Mouse (Mus musculus) heart, embryonic 10.5 days (tissue): Measurements from ENCODE around the gene Lefty1. TPM values are rescaled to one million over a fixed set of nuclear protein-coding genes. Genes with fewer than 3 reads are reported as not detected.

Source experiments
- DNase-seq: peaks from one replicate; pipeline ENCODE4 v3.0.0-alpha.2; 2017; ENCODE audit warnings: low spot score
- H3K27ac ChIP-seq: fragments of 300-500 bp; sonication (generic); 2 replicates; pipeline ENCODE4 v1.5.1; 2016; ENCODE audit warnings: mild to moderate bottlenecking
- H3K27me3 ChIP-seq: fragments of 300-500 bp; sonication (generic); 2 replicates; pipeline ENCODE4 v1.6.1; 2016; ENCODE audit warnings: mild to moderate bottlenecking; ENCODE audit not compliant: poor library complexity, insufficient read depth, severe bottlenecking
- H3K36me3 ChIP-seq: fragments of 300-500 bp; sonication (generic); 2 replicates; pipeline ENCODE4 v1.6.1; 2016; ENCODE audit warnings: mild to moderate bottlenecking, moderate library complexity
- H3K4me1 ChIP-seq: fragments of 300-500 bp; sonication (generic); 2 replicates; pipeline ENCODE4 v1.6.1; 2016; ENCODE audit warnings: mild to moderate bottlenecking
- H3K4me3 ChIP-seq: fragments of 300-500 bp; sonication (generic); 2 replicates; pipeline ENCODE4 v1.5.1; 2016; ENCODE audit warnings: mild to moderate bottlenecking, moderate library complexity
- H3K9me3 ChIP-seq: fragments of 300-500 bp; sonication (generic); 2 replicates; pipeline ENCODE4 v1.6.1; 2016; ENCODE audit warnings: mild to moderate bottlenecking, moderate library complexity
- WGBS: fragments of 180-500 bp; shearing (Covaris S2); methylation state at CpG from one replicate; pipeline ENCODE4 v1.1.7; 2016; 5-methylcytosine and 5-hydroxymethylcytosine counted together
- polyA plus RNA-seq: library from polyadenylated mRNA; unstranded; fragments of >200 nt; fragmentation: Nextera tagmentation; extraction: Ambion mirVana; gene quantifications from 2 replicates; pipeline ENCODE4 v1.2.1, GENCODE M21; 2016

Gene Lefty1
- polyA plus RNA-seq, 1 experiment from 2014 or later: 0.89 TPM

DNA sequence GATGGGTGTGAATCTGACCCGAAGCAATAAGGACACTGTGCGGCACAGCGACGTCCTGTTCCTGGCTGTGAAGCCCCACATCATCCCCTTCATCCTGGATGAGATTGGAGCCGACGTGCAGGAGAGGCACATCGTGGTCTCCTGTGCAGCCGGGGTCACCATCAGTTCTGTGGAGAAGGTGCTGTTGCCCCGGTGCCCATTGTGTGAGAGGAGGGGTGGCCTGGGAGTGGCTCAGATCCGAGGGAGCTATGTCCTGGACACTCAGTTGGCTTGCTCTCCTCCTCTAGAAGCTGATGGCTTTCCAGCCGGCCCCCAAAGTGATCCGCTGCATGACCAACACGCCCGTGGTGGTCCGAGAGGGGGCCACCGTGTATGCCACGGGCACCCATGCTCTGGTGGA lies 28.9 kb upstream of the Lefty1 start:
- 90% methylated on average over 17 of the region's 17 CpGs for WGBS
- H3K36me3 ChIP-seq: peaks cover 32% of the 10 kb centered on the region
- H3K4me3 ChIP-seq: peak overlapping the region; percentile 73; the same call in 1 of the 2 replicates
- H3K27me3 ChIP-seq: no peaks in the 10 kb centered on the region
- DNase-seq: no peak
- H3K27ac ChIP-seq: 0 out of 2 replicates have a peak overlapping the region, but pooled peaks have one; percentile 23
- H3K4me1 ChIP-seq: peaks cover 26% of the 10 kb centered on the region
- no peaks in the 10 kb centered on the region for H3K9me3 ChIP-seq

DNA sequence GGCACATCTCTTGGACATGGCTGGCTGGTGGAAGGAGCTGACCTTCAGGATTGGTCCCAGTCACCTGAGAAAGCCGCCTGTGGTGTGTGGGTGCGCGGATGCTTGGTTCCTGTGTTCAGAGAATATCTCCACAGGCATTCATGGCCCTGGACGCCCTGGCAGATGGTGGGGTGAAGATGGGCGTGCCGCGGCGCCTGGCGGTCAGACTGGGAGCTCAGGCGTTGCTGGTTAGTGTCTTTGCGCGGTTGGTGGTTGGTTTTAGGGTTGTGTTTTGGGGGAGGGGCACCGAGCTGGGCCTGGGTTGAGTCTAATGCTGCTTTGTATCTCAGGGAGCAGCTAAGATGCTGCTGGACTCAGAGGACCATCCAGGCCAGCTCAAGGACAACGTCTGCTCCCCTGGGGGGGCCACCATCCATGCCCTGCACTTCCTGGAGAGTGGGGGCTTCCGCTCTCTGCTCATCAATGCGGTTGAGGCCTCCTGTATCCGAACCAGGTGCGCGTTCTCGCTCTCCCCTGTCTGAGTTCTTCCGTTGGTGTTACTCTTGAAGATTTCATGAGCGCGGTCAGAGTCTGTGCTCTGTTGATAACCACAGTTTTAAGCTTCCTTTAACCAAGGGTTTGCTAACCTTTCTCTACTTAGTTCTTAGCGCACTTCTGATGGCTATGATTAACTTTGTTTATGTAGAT lies 28.2 kb upstream of the Lefty1 start:
- no peak for DNase-seq
- H3K27me3 ChIP-seq: no peaks in the 10 kb centered on the region
- no peaks in the 10 kb centered on the region for H3K9me3 ChIP-seq
- H3K4me3 ChIP-seq: 0 out of 2 replicates have a peak overlapping the region, but pooled peaks have one; percentile 73
- H3K4me1 ChIP-seq: peaks cover 26% of the 10 kb centered on the region
- peaks cover 32% of the 10 kb centered on the region for H3K36me3 ChIP-seq
- 85% methylated on average over 24 of the region's 24 CpGs for WGBS
- 0 out of 2 replicates have a peak overlapping the region, but pooled peaks have one; percentile 23 for H3K27ac ChIP-seq

DNA sequence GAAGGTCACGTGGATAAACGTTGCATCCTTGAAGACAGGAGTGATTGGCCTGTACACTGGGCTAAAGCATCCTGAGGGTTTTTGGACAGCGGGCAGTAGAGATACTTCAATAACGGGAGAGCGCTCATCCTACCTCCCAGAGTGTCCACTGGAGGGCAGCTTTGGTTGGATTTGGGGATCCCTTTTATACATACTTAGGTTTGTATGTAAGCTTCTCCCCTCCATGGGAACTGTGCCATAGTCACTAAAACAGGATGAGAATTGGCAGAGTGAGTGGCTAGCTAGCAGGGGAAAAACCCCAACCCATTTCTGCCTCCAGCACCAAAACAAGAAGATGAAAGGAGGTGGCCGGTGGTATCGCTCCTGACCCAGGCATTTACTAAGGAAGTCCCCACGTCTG lies 23.7 kb upstream of the Lefty1 start:
- DNase-seq: no peak

DNA sequence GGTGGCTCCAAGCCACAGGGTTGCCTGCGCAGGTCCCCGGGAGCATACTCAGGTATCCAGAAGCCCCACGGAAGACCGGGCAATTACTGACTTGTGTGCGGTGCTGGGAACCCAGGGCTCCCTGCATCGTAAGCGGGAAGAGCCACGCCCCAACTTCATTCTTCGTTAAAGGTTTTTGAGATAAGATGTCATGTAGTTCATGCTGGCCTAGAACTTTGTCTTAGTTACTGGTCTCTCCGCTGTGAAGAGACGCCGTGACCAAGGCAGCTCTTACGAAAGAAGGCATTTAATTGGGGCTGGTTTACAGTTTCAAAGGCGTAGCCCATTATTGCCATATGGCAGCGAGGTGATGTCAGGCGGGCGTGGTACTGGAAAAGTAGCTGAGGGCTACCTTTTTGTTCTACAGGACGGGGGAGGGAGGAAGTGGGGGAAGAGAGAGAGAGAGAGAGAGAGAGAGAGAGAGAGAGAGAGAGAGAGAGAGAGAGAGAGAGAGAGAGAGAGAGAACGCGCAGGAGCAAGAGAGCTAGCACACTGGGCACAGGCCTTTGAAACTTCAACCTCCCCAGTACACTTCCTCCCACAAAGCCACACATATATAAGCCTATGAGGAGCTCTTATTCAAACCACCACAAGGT lies 23.1 kb upstream of the Lefty1 start:
- Histone ChIP-seq H3K4me1 (peaks cover 8% of the 10 kb centered on the region; the same call in 1 of the 2 replicates), H3K27me3 (no peaks in the 10 kb centered on the region), H3K36me3 (peaks cover 22% of the 10 kb centered on the region), H3K9me3 (no peaks in the 10 kb centered on the region), H3K4me3 (peak overlapping the region; percentile 19; the same call in 1 of the 2 replicates), H3K27ac (no peak overlapping the region)
- WGBS: 45% methylated on average over 20 of the region's 20 CpGs
- no peak for DNase-seq

More for the DNA sequence above, 23.7 kb upstream of the Lefty1 start:
- whole genome bisulfite sequencing: 41% methylated on average over 8 of the region's 8 CpGs
- Histone ChIP-seq H3K4me1 (peaks cover 14% of the 10 kb centered on the region; the same call in 1 of the 2 replicates), H3K9me3 (no peaks in the 10 kb centered on the region), H3K4me3 (peak overlapping the region; percentile 19; the same call in 1 of the 2 replicates), H3K27ac (no peak overlapping the region), H3K36me3 (peaks cover 29% of the 10 kb centered on the region), H3K27me3 (no peaks in the 10 kb centered on the region)

- Histone ChIP-seq H3K4me3 (no peak overlapping the region), H3K9me3 (no peaks in the 10 kb centered on the region), H3K27me3 (no peaks in the 10 kb centered on the region), H3K27ac (no peak overlapping the region), H3K36me3 (peaks cover 12% of the 10 kb centered on the region), H3K4me1 (peaks cover 7% of the 10 kb centered on the region; the same call in 1 of the 2 replicates)
- WGBS: 86% methylated on average over 5 of the region's 5 CpGs
- DNase-seq: no peak
These were observed 22.0 kb upstream of the Lefty1 start for GRCm38 (mm10) chr1:180912792-180913191.

DNA sequence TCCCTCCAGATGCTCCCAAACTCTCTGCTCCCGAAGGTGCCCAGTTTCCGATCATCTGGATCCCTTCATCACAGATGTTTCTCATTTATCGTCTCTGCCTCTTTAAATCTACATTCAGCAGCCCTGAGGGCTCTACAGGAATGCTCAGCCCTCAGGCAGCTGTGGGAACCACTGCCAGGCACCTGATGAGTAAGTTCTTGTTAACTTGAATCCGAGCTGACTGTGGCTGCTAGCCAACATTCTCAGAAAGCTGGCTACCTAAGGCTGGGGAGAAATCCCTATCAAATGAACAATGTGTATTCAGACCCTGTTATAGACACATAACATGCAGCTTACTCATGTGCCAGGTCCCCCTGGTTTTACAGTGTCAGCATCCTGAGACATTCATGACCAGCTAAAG lies 21.0 kb upstream of the Lefty1 start:
- peaks cover 2% of the 10 kb centered on the region; the same call in 1 of the 2 replicates for H3K36me3 ChIP-seq
- 62% methylated on average over 4 of the region's 4 CpGs for WGBS
- H3K4me3 ChIP-seq: no peak overlapping the region
- no peaks in the 10 kb centered on the region for H3K9me3 ChIP-seq
- peaks cover 3% of the 10 kb centered on the region; the same call in 1 of the 2 replicates for H3K4me1 ChIP-seq
- H3K27me3 ChIP-seq: no peaks in the 10 kb centered on the region
- no peak overlapping the region for H3K27ac ChIP-seq
- DNase-seq: no peak

GRCm38 (mm10) chr1:180916425-180916824 lies 18.4 kb upstream of the Lefty1 start:
- H3K4me1 ChIP-seq: peaks cover 12% of the 10 kb centered on the region
- WGBS: 85% methylated on average over 11 of the region's 11 CpGs
- H3K36me3 ChIP-seq: no peaks in the 10 kb centered on the region
- no peaks in the 10 kb centered on the region for H3K9me3 ChIP-seq
- no peak overlapping the region for H3K4me3 ChIP-seq
- no peak overlapping the region for H3K27ac ChIP-seq
- no peak for DNase-seq
- peaks cover 8% of the 10 kb centered on the region; the same call in 1 of the 2 replicates for H3K27me3 ChIP-seq

GRCm38 (mm10) chr1:180917053-180917452 lies 17.8 kb upstream of the Lefty1 start:
- Histone ChIP-seq H3K4me3 (no peak overlapping the region), H3K27ac (no peak overlapping the region), H3K4me1 (peaks cover 12% of the 10 kb centered on the region), H3K9me3 (no peaks in the 10 kb centered on the region), H3K27me3 (peaks cover 8% of the 10 kb centered on the region; the same call in 1 of the 2 replicates), H3K36me3 (no peaks in the 10 kb centered on the region)
- DNase-seq: no peak
- 43% methylated on average over 1 of the region's 1 CpGs for WGBS

DNA sequence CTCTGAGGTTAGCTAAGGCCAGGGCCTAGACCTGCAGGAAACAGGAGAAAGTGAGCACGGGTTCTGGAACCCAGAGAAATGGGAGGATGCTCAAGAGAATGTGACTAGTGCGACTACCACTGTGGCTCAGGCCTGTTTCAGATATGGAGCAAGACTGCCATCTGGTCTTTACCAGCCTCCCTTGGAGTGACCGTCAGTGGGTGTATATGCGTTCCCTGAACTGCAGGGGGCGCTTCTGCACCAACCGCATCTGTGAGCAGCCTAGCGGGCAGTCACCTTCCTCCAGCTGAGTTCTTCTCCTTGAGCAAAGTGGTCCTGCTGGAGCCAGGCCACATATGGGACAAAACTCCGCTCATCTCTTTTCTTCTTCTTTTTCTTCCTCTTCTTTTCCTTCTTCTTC lies 15.1 kb upstream of the Lefty1 start:
- no peaks in the 10 kb centered on the region for H3K36me3 ChIP-seq
- no peak overlapping the region for H3K27ac ChIP-seq
- WGBS: 33% methylated on average over 8 of the region's 8 CpGs
- no peaks in the 10 kb centered on the region for H3K9me3 ChIP-seq
- DNase-seq: peak; percentile 89
- H3K27me3 ChIP-seq: peaks cover 8% of the 10 kb centered on the region; the same call in 1 of the 2 replicates
- peaks cover 8% of the 10 kb centered on the region; the same call in 1 of the 2 replicates for H3K4me1 ChIP-seq
- no peak overlapping the region for H3K4me3 ChIP-seq

GRCm38 (mm10) chr1:180922273-180923048 lies 12.4 kb upstream of the Lefty1 start:
- Histone ChIP-seq H3K27ac (no peak overlapping the region), H3K9me3 (no peaks in the 10 kb centered on the region), H3K4me1 (peaks cover 8% of the 10 kb centered on the region; the same call in 1 of the 2 replicates), H3K27me3 (peaks cover 8% of the 10 kb centered on the region; the same call in 1 of the 2 replicates), H3K36me3 (no peaks in the 10 kb centered on the region), H3K4me3 (no peak overlapping the region)
- WGBS: 63% methylated on average over 6 of the region's 6 CpGs
- DNase-seq: no peak

- no peaks in the 10 kb centered on the region for H3K9me3 ChIP-seq
- no peak for DNase-seq
- WGBS: 41% methylated on average over 2 of the region's 2 CpGs
These were observed 10.1 kb upstream of the Lefty1 start for GRCm38 (mm10) chr1:180924737-180925136.

DNA sequence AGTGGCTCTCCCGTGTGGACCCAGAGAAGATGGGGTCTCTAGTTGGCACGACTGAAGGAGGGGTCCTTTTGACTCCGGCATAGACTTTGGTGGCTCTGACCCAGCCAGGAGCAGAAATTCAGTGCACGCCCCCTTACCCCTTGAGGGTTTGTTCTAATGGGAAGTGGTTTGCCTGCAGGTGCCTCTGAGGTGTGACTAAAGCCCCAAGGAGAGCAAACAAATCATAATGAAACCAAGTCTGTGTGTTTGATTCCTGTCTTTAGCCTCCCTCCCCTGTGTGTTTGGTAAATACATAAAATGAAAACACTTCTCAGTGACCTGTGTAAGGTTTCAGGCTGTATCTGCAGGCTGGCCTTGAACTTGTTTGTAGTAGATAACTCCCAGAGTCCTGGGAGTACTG lies 8.5 kb upstream of the Lefty1 start:
- DNase-seq: no peak
- Histone ChIP-seq H3K4me3 (no peak overlapping the region), H3K36me3 (no peaks in the 10 kb centered on the region), H3K27me3 (0 out of 2 replicates have a peak, but pooled peaks cover 3% of the 10 kb centered on the region), H3K4me1 (0 out of 2 replicates have a peak, but pooled peaks cover 3% of the 10 kb centered on the region), H3K9me3 (no peaks in the 10 kb centered on the region), H3K27ac (no peak overlapping the region)
- WGBS: 75% methylated on average over 4 of the region's 4 CpGs

More at GRCm38 (mm10) chr1:180924737-180925136, 10.1 kb upstream of the Lefty1 start:
- no peak overlapping the region for H3K27ac ChIP-seq
- peaks cover 8% of the 10 kb centered on the region; the same call in 1 of the 2 replicates for H3K27me3 ChIP-seq
- no peaks in the 10 kb centered on the region for H3K36me3 ChIP-seq
- H3K4me1 ChIP-seq: 0 out of 2 replicates have a peak, but pooled peaks cover 3% of the 10 kb centered on the region
- no peak overlapping the region for H3K4me3 ChIP-seq
